Mouse (Mus musculus): Measurements from ENCODE around the gene Chchd6. TPM values are rescaled to one million over a fixed set of nuclear protein-coding genes. Genes with fewer than 3 reads are reported as not detected.

Chchd6 gene
- total and polyA plus RNA-seq, 3 experiments = 49.5 to 74.7 TPM; not detected in 1

- no peak for TF ChIP-seq ZNF384 (IDR thresholded peaks at IDR 0.05; ENCODE audit: low read depth, low read length)
- TF ChIP-seq TCF12 (IDR thresholded peaks at IDR 0.05; ENCODE audit: low read depth, low read length) = no peak
- TF ChIP-seq POLR2A (IDR thresholded peaks at IDR 0.05; ENCODE audit: control insufficient read depth in 1 of 2, insufficient read depth in 1 of 2, low read depth in 1 of 2, low read length in 2 of 2, poor library complexity in 1 of 2) = no peak
- TF ChIP-seq POLR2AphosphoS2 (IDR thresholded peaks at IDR 0.05; ENCODE audit: low read length) = no peak
- TF ChIP-seq JUND (IDR thresholded peaks at IDR 0.05; ENCODE audit: low read depth, low read length) = no peak
- no peak for TF ChIP-seq BHLHE40 (IDR thresholded peaks at IDR 0.05; ENCODE audit: borderline replicate concordance, low read depth, low read length)
- TF ChIP-seq UBTF (IDR thresholded peaks at IDR 0.05; ENCODE audit: borderline replicate concordance, insufficient read depth, low read depth, low read length) = no peak
- no peak for TF ChIP-seq MXI1 (IDR thresholded peaks at IDR 0.05; ENCODE audit: low read depth, low read length)
- TF ChIP-seq GABPA (IDR thresholded peaks at IDR 0.05; ENCODE audit: low read depth, low read length) = no peak
- TF ChIP-seq USF2 (IDR thresholded peaks at IDR 0.05; ENCODE audit: borderline replicate concordance in 1 of 2, insufficient read depth in 1 of 2, low read depth in 1 of 2, low read length in 2 of 2) = no peak
- TF ChIP-seq ZC3H11A (IDR thresholded peaks at IDR 0.05; ENCODE audit: low read depth, low read length) = no peak
- TF ChIP-seq CHD2 (IDR thresholded peaks at IDR 0.05; ENCODE audit: low read length) = no peak
- no peak for TF ChIP-seq POLR2AphosphoS5 (IDR thresholded peaks at IDR 0.05; ENCODE audit: borderline replicate concordance, low read depth, low read length)
- TF ChIP-seq NRF1 (IDR thresholded peaks at IDR 0.05; ENCODE audit: insufficient read depth, low read depth, low read length, poor library complexity, severe bottlenecking) = no peak
- TF ChIP-seq MYC (IDR thresholded peaks at IDR 0.05; ENCODE audit: low read depth, low read length) = no peak
- no peak for TF ChIP-seq SIN3A (IDR thresholded peaks at IDR 0.05; ENCODE audit: low read length)
- TF ChIP-seq GATA1 (IDR thresholded peaks at IDR 0.05; ENCODE audit: low read depth, low read length) = no peak
- no peak for TF ChIP-seq EP300 (IDR thresholded peaks at IDR 0.05; ENCODE audit: low read depth in 1 of 2, low read length in 2 of 2)
- TF ChIP-seq ZKSCAN1 (IDR thresholded peaks at IDR 0.05; ENCODE audit: low read depth, low read length) = no peak
- TF ChIP-seq MAX (IDR thresholded peaks at IDR 0.05; ENCODE audit: low read length) = no peak
- Histone ChIP-seq H3K79me2 (ENCODE audit: control insufficient read depth, insufficient read depth, low read length, poor library complexity) (no peaks in the 10 kb centered on the region), H3K4me1 (ENCODE audit: control insufficient read depth in 1 of 2, insufficient read depth in 2 of 2, low read length in 2 of 2) (no peaks in the 10 kb centered on the region), H3K9me3 (replicated peaks; ENCODE audit: insufficient read depth, low read length) (no peaks in the 10 kb centered on the region), H3K27ac (ENCODE audit: control insufficient read depth, low read depth, low read length) (no peak overlapping the region), H3K27me3 (ENCODE audit: control insufficient read depth in 1 of 2, insufficient read depth in 2 of 2, low read length in 2 of 2) (no peaks in the 10 kb centered on the region), H3K36me3 (ENCODE audit: control insufficient read depth in 1 of 2, insufficient read depth in 2 of 2, low read length in 2 of 2) (no peaks in the 10 kb centered on the region), H3K4me3 (ENCODE audit: control insufficient read depth in 1 of 2, insufficient read depth in 1 of 2, low read depth in 2 of 2, low read length in 2 of 2) (no peak overlapping the region), H3K9ac (ENCODE audit: control insufficient read depth, low read depth, low read length, poor library complexity, severe bottlenecking) (no peak overlapping the region)
- DNase-seq (ENCODE audit: low read depth, low spot score) = no peak
Measured at GRCm38 (mm10) chr6:89498764-89499516, 96.5 kb downstream of the Chchd6 start.

- no peak overlapping the region for H3K4me3 ChIP-seq (ENCODE audit: control insufficient read depth in 1 of 2, insufficient read depth in 1 of 2, low read depth in 2 of 2, low read length in 2 of 2)
- no peaks in the 10 kb centered on the region for H3K9me3 ChIP-seq (replicated peaks; ENCODE audit: insufficient read depth, low read length)
- no peak overlapping the region for H3K9ac ChIP-seq (ENCODE audit: control insufficient read depth, low read depth, low read length, poor library complexity, severe bottlenecking)
- H3K36me3 ChIP-seq (ENCODE audit: control insufficient read depth in 1 of 2, insufficient read depth in 2 of 2, low read length in 2 of 2) = no peaks in the 10 kb centered on the region
- H3K4me1 ChIP-seq (ENCODE audit: control insufficient read depth in 1 of 2, insufficient read depth in 2 of 2, low read length in 2 of 2) = no peaks in the 10 kb centered on the region
- TF ChIP-seq MXI1 (IDR thresholded peaks at IDR 0.05; ENCODE audit: low read depth, low read length) (no peak), ZKSCAN1 (IDR thresholded peaks at IDR 0.05; ENCODE audit: low read depth, low read length) (no peak), HCFC1 (IDR thresholded peaks at IDR 0.05; ENCODE audit: low read depth, low read length) (no peak), POLR2AphosphoS5 (IDR thresholded peaks at IDR 0.05; ENCODE audit: borderline replicate concordance, low read depth, low read length) (no peak), BHLHE40 (IDR thresholded peaks at IDR 0.05; ENCODE audit: borderline replicate concordance, low read depth, low read length) (no peak), UBTF (IDR thresholded peaks at IDR 0.05; ENCODE audit: borderline replicate concordance, insufficient read depth, low read depth, low read length) (no peak), MAFK (IDR thresholded peaks at IDR 0.05; ENCODE audit: borderline replicate concordance, low read depth, low read length) (no peak), MYC (IDR thresholded peaks at IDR 0.05; ENCODE audit: low read depth, low read length) (no peak), TCF12 (IDR thresholded peaks at IDR 0.05; ENCODE audit: low read depth, low read length) (no peak), EP300 (IDR thresholded peaks at IDR 0.05; ENCODE audit: low read depth in 1 of 2, low read length in 2 of 2) (no peak), MYB (IDR thresholded peaks at IDR 0.05; ENCODE audit: low read depth, low read length) (no peak), NRF1 (IDR thresholded peaks at IDR 0.05; ENCODE audit: insufficient read depth, low read depth, low read length, poor library complexity, severe bottlenecking) (no peak), ZNF384 (IDR thresholded peaks at IDR 0.05; ENCODE audit: low read depth, low read length) (no peak), MAX (IDR thresholded peaks at IDR 0.05; ENCODE audit: low read length) (no peak), TAL1 (IDR thresholded peaks at IDR 0.05; ENCODE audit: low read length) (no peak), USF2 (IDR thresholded peaks at IDR 0.05; ENCODE audit: borderline replicate concordance in 1 of 2, insufficient read depth in 1 of 2, low read depth in 1 of 2, low read length in 2 of 2) (no peak), KAT2A (conservative IDR thresholded peaks at IDR 0.05; ENCODE audit: low read depth, low read length) (no peak), MEF2A (IDR thresholded peaks at IDR 0.05; ENCODE audit: extremely low read depth, insufficient replicate concordance, low read depth, low read length, poor library complexity, severe bottlenecking) (no peak), JUND (IDR thresholded peaks at IDR 0.05; ENCODE audit: low read depth, low read length) (no peak), ETS1 (IDR thresholded peaks at IDR 0.05; ENCODE audit: low read depth, low read length) (no peak)
- no peaks in the 10 kb centered on the region for H3K27me3 ChIP-seq (ENCODE audit: control insufficient read depth in 1 of 2, insufficient read depth in 2 of 2, low read length in 2 of 2)
- no peaks in the 10 kb centered on the region for H3K79me2 ChIP-seq (ENCODE audit: control insufficient read depth, insufficient read depth, low read length, poor library complexity)
- DNase-seq (ENCODE audit: low read depth, low spot score) = no peak
- H3K27ac ChIP-seq (ENCODE audit: control insufficient read depth, low read depth, low read length) = no peak overlapping the region
Measured at GRCm38 (mm10) chr6:89496916-89497315, 98.5 kb downstream of the Chchd6 start.

Data from MEL (cell line).